Mouse (Mus musculus) common myeloid progenitor, adult 5-6 weeks (primary cell): ENCODE results near the gene Sh2d1b2. TPM values are rescaled to one million over a fixed set of nuclear protein-coding genes. Genes with fewer than 3 reads are reported as not detected.

Experiments used
- ATAC-seq: replicated peaks from 2 replicates; pipeline ENCODE4 v1.8.0; 2016; ENCODE audit warnings: low read depth, mild to moderate bottlenecking, moderate TSS enrichment, inconsistent platforms; ENCODE audit not compliant: poor library complexity, severe bottlenecking
- total RNA-seq: library from RNA; stranded (forward); fragments of 200-1000, 187-1606 nt; gene quantifications from 2 replicates; pipeline ENCODE4 v1.2.3, GENCODE M21; 2017

The Sh2d1b2 gene
- total RNA-seq, 1 experiment from 2014 or later = not detected

GRCm38 (mm10) chr1:170270696-170271095 lies 38.1 kb downstream of the Sh2d1b2 start:
- ATAC-seq = peak; percentile 57; the same call in 1 of the 2 replicates

GRCm38 (mm10) chr1:170273252-170273651 lies 40.7 kb downstream of the Sh2d1b2 start:
- ATAC-seq = peak; percentile 66

- ATAC-seq = peak; percentile 86
Measured at GRCm38 (mm10) chr1:170277016-170277415, 44.5 kb downstream of the Sh2d1b2 start, which contains the start of gene Sh2d1b1. Gene Sh2d1b1, plus strand, starts transcription at chr1:170277320.

GRCm38 (mm10) chr1:170282415-170283129 lies 50.0 kb downstream of the Sh2d1b2 start:
- ATAC-seq = peak; percentile 98

- ATAC-seq = peak; percentile 98
Measured at GRCm38 (mm10) chr1:170292239-170292951, 59.8 kb downstream of the Sh2d1b2 start.

GRCm38 (mm10) chr1:170293257-170293656 lies 60.7 kb downstream of the Sh2d1b2 start:
- ATAC-seq = no peak

GRCm38 (mm10) chr1:170294786-170295570 lies 62.4 kb downstream of the Sh2d1b2 start:
- no peak for ATAC-seq

GRCm38 (mm10) chr1:170299496-170299895 lies 66.9 kb downstream of the Sh2d1b2 start:
- ATAC-seq = peak; percentile 52; the same call in 1 of the 2 replicates

- no peak for ATAC-seq
Measured at GRCm38 (mm10) chr1:170301686-170302085, 69.1 kb downstream of the Sh2d1b2 start.

GRCm38 (mm10) chr1:170302456-170302855 lies 69.9 kb downstream of the Sh2d1b2 start:
- no peak for ATAC-seq

GRCm38 (mm10) chr1:170303103-170303502 lies 70.6 kb downstream of the Sh2d1b2 start:
- ATAC-seq = no peak

Other genes starting within 250 kb of the Sh2d1b2 start
- not detected in 2 replicates for gene Ddr2, start 122.0 kb upstream of the Sh2d1b2 start, total RNA-seq
- gene Uap1, start 57.8 kb upstream of the Sh2d1b2 start, total RNA-seq = 64.9 and 91.7 TPM in 2 replicates
- 60.8 and 71.6 TPM in 2 replicates for gene Uhmk1, start 17.4 kb upstream of the Sh2d1b2 start, total RNA-seq
- gene Sh2d1b1, start 44.6 kb downstream of the Sh2d1b2 start, total RNA-seq = 1.3 and 2.5 TPM in 2 replicates
- 2.9 and 5.0 TPM in 2 replicates for gene Gm7694, start 73.6 kb downstream of the Sh2d1b2 start, total RNA-seq
- gene Spata46, start 76.1 kb downstream of the Sh2d1b2 start, total RNA-seq = not detected in 2 replicates